Mouse (Mus musculus) spleen, adult 2 months (tissue): Measurements from ENCODE around the gene Tmem219. TPM values are rescaled to one million over a fixed set of nuclear protein-coding genes. Genes with fewer than 3 reads are reported as not detected.

Experiments used
- DNase-seq, 2 experiments: peaks; one replicate each; pipeline versions ENCODE4 v3.0.0 to v3.0.0-alpha.2; 2012 to 2021; ENCODE audit warnings: low spot score in 2 of 2, low read depth in 1 of 2
- H3K27ac ChIP-seq: fragments of 200-500 bp; 2 replicates; pipeline ENCODE4 v1.5.1; 2012; ENCODE audit warnings: low read length, inconsistent platforms; ENCODE audit not compliant: insufficient read depth
- H3K27me3 ChIP-seq: fragments of 200-500 bp; 2 replicates; pipeline ENCODE4 v1.6.1; 2012; ENCODE audit warnings: mild to moderate bottlenecking, moderate library complexity, low read length, inconsistent platforms; ENCODE audit not compliant: control insufficient read depth, insufficient read depth
- H3K36me3 ChIP-seq: fragments of 200-500 bp; 2 replicates; pipeline ENCODE4 v1.6.1; 2012; ENCODE audit warnings: mild to moderate bottlenecking, low read length, inconsistent platforms; ENCODE audit not compliant: control insufficient read depth, insufficient read depth
- H3K4me1 ChIP-seq: fragments of 200-500 bp; 2 replicates; pipeline ENCODE4 v1.6.1; 2011; ENCODE audit warnings: inconsistent platforms; ENCODE audit not compliant: control insufficient read depth, insufficient read depth, insufficient read length
- H3K4me3 ChIP-seq: fragments of 200-500 bp; 2 replicates; pipeline ENCODE4 v1.5.1; 2011; ENCODE audit warnings: mild to moderate bottlenecking, inconsistent platforms; ENCODE audit not compliant: insufficient read depth, insufficient read length; ENCODE audit errors: extremely low read depth
- CTCF ChIP-seq: fragments of 200-500 bp; IDR thresholded peaks from 2 replicates; pipeline ENCODE4 v1.5.1; 2011; ENCODE audit warnings: mild to moderate bottlenecking, inconsistent platforms; ENCODE audit not compliant: insufficient read depth, insufficient read length, insufficient replicate concordance; ENCODE audit errors: extremely low read depth
- POLR2A ChIP-seq: fragments of 200-500 bp; IDR thresholded peaks from 2 replicates; pipeline ENCODE4 v1.6.1; 2011; ENCODE audit warnings: low read depth, low read length, inconsistent platforms
- WGBS: fragments of 180-500 bp; shearing (Covaris S2); methylation state at CpG from one replicate; pipeline ENCODE4 v1.1.7; 2018; 5-methylcytosine and 5-hydroxymethylcytosine counted together
- polyA plus RNA-seq: library from polyadenylated mRNA; depleted of rRNA; stranded (reverse); fragments of >200 nt; gene quantifications from 2 replicates; pipeline ENCODE4 v1.2.3, GENCODE M21; 2012; rRNA removed

The Tmem219 gene
- polyA plus RNA-seq, 1 experiment: 81.7 TPM

DNA sequence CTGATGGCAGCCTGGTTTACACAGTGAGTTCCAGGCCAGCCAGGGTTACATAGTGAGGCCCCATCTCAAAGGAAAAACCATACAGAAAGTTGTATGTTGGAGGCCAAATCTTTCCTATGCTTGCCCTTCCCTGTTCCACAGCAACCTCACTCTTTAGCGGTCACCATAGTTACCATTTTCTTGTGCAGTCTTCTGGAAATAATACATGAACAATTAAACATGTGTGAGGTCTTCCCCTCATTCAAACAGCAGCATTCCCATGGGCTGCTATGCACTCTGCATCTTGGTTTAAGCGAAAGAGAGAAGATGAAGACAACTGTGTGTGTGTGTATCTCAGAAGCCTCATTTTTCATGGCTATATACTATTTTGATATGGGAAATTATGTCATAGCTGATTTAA lies 77.2 kb downstream of the Tmem219 start:
- H3K27me3 ChIP-seq: peaks cover 16% of the 10 kb centered on the region
- no peak overlapping the region for H3K27ac ChIP-seq
- TF ChIP-seq CTCF (no peak), POLR2A (no peak)
- WGBS: 96% methylated on average over 2 of the region's 2 CpGs
- DNase-seq: no peak
- H3K36me3 ChIP-seq: no peaks in the 10 kb centered on the region
- peaks cover 7% of the 10 kb centered on the region; the same call in 1 of the 2 replicates for H3K4me1 ChIP-seq
- no peak overlapping the region for H3K4me3 ChIP-seq

DNA sequence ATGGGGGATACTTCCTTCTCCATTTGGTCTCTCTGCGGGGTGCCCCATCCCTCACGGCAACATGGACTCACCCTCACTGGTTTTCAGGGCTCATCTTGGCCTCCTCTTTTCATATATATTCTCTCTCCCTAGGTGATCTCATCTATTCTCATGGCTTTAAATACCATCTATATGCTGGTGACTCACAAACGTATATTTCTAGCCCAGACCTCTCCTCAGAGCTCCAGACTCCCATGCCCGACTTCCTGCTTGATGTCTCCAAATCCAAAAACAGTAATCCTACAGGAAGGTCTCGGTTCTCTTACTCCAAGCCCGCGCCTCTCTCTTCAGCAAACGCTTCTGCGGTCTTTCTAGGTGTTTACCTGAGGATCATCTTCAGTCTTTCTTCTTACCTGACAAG lies 79.4 kb downstream of the Tmem219 start:
- TF ChIP-seq POLR2A (no peak), CTCF (no peak)
- no peak for DNase-seq
- Histone ChIP-seq H3K27ac (no peak overlapping the region), H3K36me3 (no peaks in the 10 kb centered on the region), H3K4me3 (no peak overlapping the region), H3K27me3 (peaks cover 9% of the 10 kb centered on the region), H3K4me1 (peaks cover 7% of the 10 kb centered on the region; the same call in 1 of the 2 replicates)
- 65% methylated on average over 9 of the region's 9 CpGs for WGBS

Other genes starting within 250 kb of the Tmem219 start
- gene Sult1a1, start 246.5 kb downstream of the Tmem219 start, polyA plus RNA-seq: 10.5 and 12.9 TPM in 2 replicates
- 37.4 and 51.8 TPM in 2 replicates for gene Bola2, start 227.5 kb downstream of the Tmem219 start, polyA plus RNA-seq
- 13.2 and 19.5 TPM in 2 replicates for gene Slx1b, start 227.1 kb downstream of the Tmem219 start, polyA plus RNA-seq
- 1,755 and 1,932 TPM in 2 replicates for gene Coro1a, start 215.1 kb downstream of the Tmem219 start, polyA plus RNA-seq
- 97.0 and 108 TPM in 2 replicates for gene Mapk3, start 163.3 kb downstream of the Tmem219 start, polyA plus RNA-seq
- 7.7 and 62.7 TPM in 2 replicates for gene Gdpd3, start 156.6 kb downstream of the Tmem219 start, polyA plus RNA-seq
- gene Ypel3, start 146.0 kb downstream of the Tmem219 start, polyA plus RNA-seq: 393 and 605 TPM in 2 replicates
- gene Tbx6, start 141.4 kb downstream of the Tmem219 start, polyA plus RNA-seq: 16.6 and 17.9 TPM in 2 replicates
- 175 and 184 TPM in 2 replicates for gene Ppp4c, start 130.4 kb downstream of the Tmem219 start, polyA plus RNA-seq
- 0.30 and 0.62 TPM in 2 replicates for gene Fam57b, start 125.2 kb downstream of the Tmem219 start, polyA plus RNA-seq
- gene 4930451I11Rik, start 91.3 kb downstream of the Tmem219 start, polyA plus RNA-seq: not detected in 2 replicates
- gene Doc2a, start 75.5 kb downstream of the Tmem219 start, polyA plus RNA-seq: not detected in 2 replicates
- 7.4 and 8.6 TPM in 2 replicates for gene Hirip3, start 60.9 kb downstream of the Tmem219 start, polyA plus RNA-seq
- gene Ino80e, start 60.5 kb downstream of the Tmem219 start, polyA plus RNA-seq: 40.1 and 56.0 TPM in 2 replicates
- gene Taok2, start 38.2 kb downstream of the Tmem219 start, polyA plus RNA-seq: 97.0 and 109 TPM in 2 replicates
- 21.5 and 29.9 TPM in 2 replicates for gene Kctd13, start 6.0 kb upstream of the Tmem219 start, polyA plus RNA-seq
- gene Asphd1, start 26.7 kb upstream of the Tmem219 start, polyA plus RNA-seq: not detected in 2 replicates
- 2.4 and 2.9 TPM in 2 replicates for gene Sez6l2, start 27.6 kb upstream of the Tmem219 start, polyA plus RNA-seq
- 154 and 201 TPM in 2 replicates for gene Cdipt, start 53.0 kb upstream of the Tmem219 start, polyA plus RNA-seq
- 0.59 and 0.71 TPM in 2 replicates for gene Cdiptos, start 53.2 kb upstream of the Tmem219 start, polyA plus RNA-seq
- gene Mvp, start 91.7 kb upstream of the Tmem219 start, polyA plus RNA-seq: 63.3 and 80.9 TPM in 2 replicates
- 0.48 and 2.5 TPM in 2 replicates for gene Pagr1b, start 93.6 kb upstream of the Tmem219 start, polyA plus RNA-seq
- 3.1 and 3.3 TPM in 2 replicates for gene Pagr1a, start 94.4 kb upstream of the Tmem219 start, polyA plus RNA-seq
- gene Gm42742, start 98.2 kb upstream of the Tmem219 start, polyA plus RNA-seq: 27.8 and 31.8 TPM in 2 replicates
- 5.8 and 6.5 TPM in 2 replicates for gene Prrt2, start 98.3 kb upstream of the Tmem219 start, polyA plus RNA-seq
- 215 and 345 TPM in 2 replicates for gene Maz, start 104.1 kb upstream of the Tmem219 start, polyA plus RNA-seq
- gene Kif22, start 119.6 kb upstream of the Tmem219 start, polyA plus RNA-seq: 6.3 and 8.2 TPM in 2 replicates
- 1,018 and 1,065 TPM in 2 replicates for gene Zg16, start 164.4 kb upstream of the Tmem219 start, polyA plus RNA-seq
- 135 and 221 TPM in 2 replicates for gene AI467606, start 168.4 kb upstream of the Tmem219 start, polyA plus RNA-seq
- 5.5 and 5.8 TPM in 2 replicates for gene Qprt, start 199.3 kb upstream of the Tmem219 start, polyA plus RNA-seq
- 54.6 and 56.6 TPM in 2 replicates for gene Spn, start 214.9 kb upstream of the Tmem219 start, polyA plus RNA-seq